Mouse (Mus musculus): ENCODE results near the gene Edil3.

DNA sequence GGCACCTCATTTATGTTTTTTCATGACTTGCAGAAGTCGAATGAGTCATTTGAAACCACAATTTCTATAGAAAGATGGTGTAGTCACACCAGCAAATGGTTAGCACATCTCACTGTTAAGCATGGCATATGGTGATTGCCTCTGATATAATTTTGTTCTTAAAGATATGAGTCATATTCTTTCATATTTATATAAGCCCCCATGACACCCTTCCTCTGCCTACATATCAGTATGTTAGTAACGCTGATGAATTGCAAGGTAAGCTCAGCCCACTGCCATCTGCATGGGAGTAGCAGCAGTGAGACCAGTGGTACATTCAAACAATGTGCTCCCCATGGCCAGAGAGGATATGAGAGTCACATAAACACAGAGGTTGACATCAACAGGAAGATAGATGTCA, 503.0 kb downstream of the Edil3 start:
- no peak for TF ChIP-seq CTCF (conservative IDR thresholded peaks at IDR 0.05; ENCODE audit: low read length)
- no peak for TF ChIP-seq NANOG (IDR thresholded peaks at IDR 0.05; ENCODE audit: borderline replicate concordance, low read length)

Measured in E14TG2a.4 (cell line).